Mouse (Mus musculus): Measurements from ENCODE around the gene Clpx.
"Not testable (repeated sequence)": the region's sequence is repeated elsewhere in the genome, so short reads cannot be mapped to it uniquely, and the experiment has no call there.

Clpx gene

GRCm38 (mm10) chr9:65312669-65313357 lies 18.8 kb downstream of the Clpx start:
- ChIA-PET POLR2A (interaction anchor here in 2 of 4 experiments (0.7 to 1.0 kb wide), 2 partner anchors 18 to 252 kb away, joined by 4 read pairs; partner anchors contain the start of gene Clpx (in 1 of the 2)), CTCF (interaction anchor here in 1 of 4 experiments (0.7 to 0.9 kb wide), 2 partner anchors 152 to 842 kb away, joined by 4 to 5 read pairs; no protein-coding TSS in a partner anchor)

- ChIA-PET POLR2A (no interaction called here), CTCF (no interaction called here)
Observed at GRCm38 (mm10) chr9:65313846-65314245, 19.8 kb downstream of the Clpx start.

- POLR2A ChIA-PET: no interaction called here
- CTCF ChIA-PET: no interaction called here
Observed at GRCm38 (mm10) chr9:65322255-65322900, 28.3 kb downstream of the Clpx start.

- CTCF ChIA-PET: no interaction called here
- POLR2A ChIA-PET: interaction anchor here in 1 of 4 experiments (1.1 to 1.2 kb wide), 3 partner anchors 10 to 82 kb away, joined by 3 to 5 read pairs (median 4); partner anchors contain the start of gene Pdcd7
Observed at GRCm38 (mm10) chr9:65325971-65326370, 31.9 kb downstream of the Clpx start.

GRCm38 (mm10) chr9:65327371-65327770 lies 33.3 kb downstream of the Clpx start:
- ChIA-PET CTCF (no interaction called here), POLR2A (interaction anchor here in 3 of 4 experiments (1.0 to 1.2 kb wide), 5 partner anchors 9 to 131 kb away, joined by 3 to 5 read pairs (median 4); partner anchors contain the start of gene Pdcd7 (in 2 of the 3))

- ChIA-PET CTCF (interaction anchor here in 1 of 4 experiments (0.7 kb wide), 1 partner anchor 1172 kb away, joined by 3 read pairs; no protein-coding TSS in a partner anchor), POLR2A (interaction anchor here in 2 of 4 experiments (0.7 to 1.6 kb wide), 3 partner anchors 11 to 45 kb away, joined by 3 to 5 read pairs (median 3); no protein-coding TSS in a partner anchor)
Observed at GRCm38 (mm10) chr9:65333958-65334357, 39.9 kb downstream of the Clpx start.

- POLR2A ChIA-PET: interaction anchor here in 3 of 4 experiments (0.7 to 2.1 kb wide), 9 partner anchors 10 to 143 kb away, joined by 3 to 5 read pairs (median 3); partner anchors contain the start of gene Mtfmt (in 1 of the 3)
- CTCF ChIA-PET: no interaction called here
Observed at GRCm38 (mm10) chr9:65339146-65339545, 45.1 kb downstream of the Clpx start.

- ChIA-PET POLR2A (interaction anchor here in 2 of 4 experiments (0.6 to 2.1 kb wide), 2 partner anchors 9 to 162 kb away, joined by 4 to 5 read pairs; no protein-coding TSS in a partner anchor), CTCF (no interaction called here)
Observed at GRCm38 (mm10) chr9:65340414-65340813, 46.4 kb downstream of the Clpx start.

- CTCF ChIA-PET: not testable (repeated sequence)
- POLR2A ChIA-PET: interaction anchor here (0.6 to 2.2 kb wide), 30 partner anchors 8 to 255 kb away, joined by 3 to 8 read pairs (median 4); partner anchors contain the start of genes Mtfmt (in 3 of the 4), Plekho2 (in 1 of the 4) and Ubap1l (in 1 of the 4)
Observed at GRCm38 (mm10) chr9:65345439-65345838, 51.4 kb downstream of the Clpx start.

- ChIA-PET POLR2A (interaction anchor here (0.6 to 2.2 kb wide), 31 partner anchors 8 to 255 kb away, joined by 3 to 8 read pairs (median 3); partner anchors contain the start of genes Mtfmt (in 2 of the 4), Plekho2 (in 1 of the 4) and Ubap1l (in 1 of the 4)), CTCF (interaction anchor here in 1 of 4 experiments (0.6 to 0.7 kb wide), 2 partner anchors 9 to 255 kb away, joined by 4 read pairs; no protein-coding TSS in a partner anchor)
Observed at GRCm38 (mm10) chr9:65345854-65346475, 51.9 kb downstream of the Clpx start, which contains the start of gene Pdcd7. Gene Pdcd7 (plus strand): TSS chr9:65346104.

- CTCF ChIA-PET: interaction anchor here in 1 of 4 experiments (0.6 to 0.7 kb wide), 2 partner anchors 8 to 254 kb away, joined by 4 read pairs; no protein-coding TSS in a partner anchor
- POLR2A ChIA-PET: interaction anchor here in 2 of 4 experiments (0.6 to 2.2 kb wide), 14 partner anchors 8 to 1276 kb away, joined by 3 to 6 read pairs (median 3); partner anchors contain the start of genes Ubap1l (in 2 of the 2) and Mtfmt (in 1 of the 2)
Observed at GRCm38 (mm10) chr9:65346476-65347111, 52.5 kb downstream of the Clpx start.

GRCm38 (mm10) chr9:65347112-65347850 lies 53.2 kb downstream of the Clpx start:
- POLR2A ChIA-PET: interaction anchor here in 2 of 4 experiments (0.6 to 1.0 kb wide), 6 partner anchors 9 to 1275 kb away, joined by 3 to 4 read pairs (median 3); partner anchors contain the start of genes Ubap1l (in 2 of the 2) and Mtfmt (in 1 of the 2)
- CTCF ChIA-PET: interaction anchor here in 2 of 4 experiments (0.6 kb wide), 2 partner anchors 82 to 179 kb away, joined by 3 read pairs; no protein-coding TSS in a partner anchor

GRCm38 (mm10) chr9:65353251-65353650 lies 59.2 kb downstream of the Clpx start:
- CTCF ChIA-PET: no interaction called here
- POLR2A ChIA-PET: interaction anchor here in 2 of 4 experiments (0.9 to 2.5 kb wide), 5 partner anchors 8 to 38 kb away, joined by 3 to 8 read pairs (median 3); no protein-coding TSS in a partner anchor

GRCm38 (mm10) chr9:65356561-65356960 lies 62.5 kb downstream of the Clpx start:
- POLR2A ChIA-PET: interaction anchor here in 2 of 4 experiments (1.2 to 2.1 kb wide), 2 partner anchors 9 to 11 kb away, joined by 3 to 5 read pairs; partner anchors contain the start of gene Pdcd7 (in 1 of the 2)
- CTCF ChIA-PET: interaction anchor here in 2 of 4 experiments (0.5 kb wide), 2 partner anchors 80 to 172 kb away, joined by 3 to 4 read pairs; no protein-coding TSS in a partner anchor

- ChIA-PET POLR2A (interaction anchor here in 1 of 4 experiments (1.2 kb wide), 1 partner anchor 9 kb away, joined by 3 read pairs; no protein-coding TSS in a partner anchor), CTCF (interaction anchor here in 2 of 4 experiments (0.5 kb wide), 2 partner anchors 81 to 172 kb away, joined by 3 to 4 read pairs; no protein-coding TSS in a partner anchor)
Observed at GRCm38 (mm10) chr9:65356971-65357370, 62.9 kb downstream of the Clpx start.

- ChIA-PET CTCF (interaction anchor here in 1 of 4 experiments (0.7 kb wide), 1 partner anchor 192 kb away, joined by 3 read pairs; no protein-coding TSS in a partner anchor), POLR2A (interaction anchor here in 1 of 4 experiments (0.6 to 1.2 kb wide), 4 partner anchors 14 to 367 kb away, joined by 3 to 5 read pairs (median 3); partner anchors contain the start of gene Mtfmt)
Observed at GRCm38 (mm10) chr9:65358956-65359480, 65.0 kb downstream of the Clpx start.

Measured in embryonic stem cell, embryonic (primary cell).